Mouse (Mus musculus): ENCODE data around the gene Fgf9. TPM values are rescaled to one million over a fixed set of nuclear protein-coding genes. Genes with fewer than 3 reads are reported as not detected.

The Fgf9 gene
- total RNA-seq, 2 experiments from 2014 or later: 1.2 to 1.8 TPM

Other genes starting within 250 kb of the Fgf9 start
- 1 to 10 TPM; 2.3 to 3.0 TPM for gene Ska3, start 244.4 kb upstream of the Fgf9 start, total RNA-seq (2021)
- gene Mrpl57, start 244.3 kb upstream of the Fgf9 start, total RNA-seq (2021): 10 to 100 TPM; 65.1 to 77.2 TPM
- gene Zdhhc20, start 180.3 kb upstream of the Fgf9 start, total RNA-seq (2021): 10 to 100 TPM; 15.0 to 19.2 TPM
- 10 to 100 TPM; 54.2 to 58.1 TPM for gene Micu2, start 71.3 kb upstream of the Fgf9 start, total RNA-seq (2021)